In genomic region chr17:9764041-9764606, GRCm38 (mm10) we compare ENCODE assay signal across 8 mouse cellular contexts.
DNase-seq lines count a peak whose midpoint lies in the region; ATAC-seq lines count a peak whose summit lies in the region.

No protein-coding gene starts in this region.

- 20% methylated on average over 9 of the region's 9 CpGs for WGBS in heart, embryonic 16.5 days
- 2% methylated on average over 9 of the region's 9 CpGs for WGBS in midbrain, embryonic 11.5 days

- H3K36me3 ChIP-seq in heart, embryonic 16.5 days (ENCODE audit: control insufficient read depth, insufficient read depth) = no peaks in the 10 kb centered on the region
- H3K36me3 ChIP-seq in midbrain, embryonic 11.5 days (ENCODE audit: control insufficient read depth, insufficient read depth, low read length) = no peaks in the 10 kb centered on the region

- peak overlapping the region; percentile 33 for H3K27ac ChIP-seq in heart, embryonic 16.5 days (ENCODE audit: low read length)
- H3K27ac ChIP-seq in midbrain, embryonic 11.5 days (ENCODE audit: low read depth, low read length) = peak overlapping the region; percentile 85

- no peaks in the 10 kb centered on the region for H3K9me3 ChIP-seq in heart, embryonic 16.5 days (replicated peaks; ENCODE audit: control insufficient read depth, low read length)
- no peaks in the 10 kb centered on the region for H3K9me3 ChIP-seq in midbrain, embryonic 11.5 days (ENCODE audit: control insufficient read depth, low read length)

- peak overlapping the region; percentile 55 for H3K9ac ChIP-seq in heart, embryonic 16.5 days (ENCODE audit: low read length)
- H3K9ac ChIP-seq in midbrain, embryonic 11.5 days (ENCODE audit: low read length) = peak overlapping the region; percentile 63

- 0 out of 2 replicates have a peak, but pooled peaks have one; percentile 32 for ATAC-seq in cerebellum, adult (ENCODE audit: insufficient number of reproducible peaks, low FRiP score, low TSS enrichment)
- ATAC-seq in heart, embryonic 16.5 days (replicated peaks; ENCODE audit: extremely low read depth, insufficient read depth, low FRiP score) = no peak; the same call in 1 of the 2 replicates
- ATAC-seq in midbrain, embryonic 11.5 days (ENCODE audit: low FRiP score) = peak; percentile 30

- no peak for DNase-seq in cerebellum, adult 9-10 months
- peak; percentile 29 for DNase-seq in cerebellum, adult 9-11 months
- peak; percentile 96 for DNase-seq in midbrain, embryonic 11.5 days (ENCODE audit: low spot score, missing footprints)
- DNase-seq in spleen, postnatal 36 days (ENCODE audit: low spot score in 2 of 2) = no peak
- no peak for DNase-seq in gastrocnemius, adult 8-10 months (ENCODE audit: low spot score in 2 of 2)
- no peak for DNase-seq in gastrocnemius, postnatal 14 days

- peak overlapping the region; percentile 65 for H3K4me2 ChIP-seq in heart, embryonic 16.5 days (ENCODE audit: low read depth, low read length)
- peak overlapping the region; percentile 47 for H3K4me2 ChIP-seq in midbrain, embryonic 11.5 days

- peaks cover 27% of the 10 kb centered on the region for H3K4me1 ChIP-seq in heart, embryonic 16.5 days (ENCODE audit: control insufficient read depth, insufficient read depth, low read length)
- peaks cover 54% of the 10 kb centered on the region for H3K4me1 ChIP-seq in midbrain, embryonic 11.5 days (ENCODE audit: control insufficient read depth, insufficient read depth, low read length)

- intact Hi-C loops in gastrocnemius, postnatal 14 days (cut with DNase I; ENCODE audit: low total_unique reads) = no loop called here

- H3K4me3 ChIP-seq in heart, embryonic 16.5 days (ENCODE audit: low read length) = peak overlapping the region; percentile 28
- H3K4me3 ChIP-seq in midbrain, embryonic 11.5 days (ENCODE audit: low read depth, low read length) = peak overlapping the region; percentile 27

- H3K27me3 ChIP-seq in heart, embryonic 16.5 days (ENCODE audit: control insufficient read depth, insufficient read depth, low read length) = no peaks in the 10 kb centered on the region
- H3K27me3 ChIP-seq in midbrain, embryonic 11.5 days (ENCODE audit: control insufficient read depth, insufficient read depth, low read length) = no peaks in the 10 kb centered on the region

Comparison
In these comparisons a context has a peak if more than half of its experiments do, and no peak if none do; other contexts are left out.
1. DNase-seq: peak in cerebellum, adult 9-11 months (single experiment) and midbrain, embryonic 11.5 days (single experiment); none in cerebellum, adult 9-10 months (single experiment), spleen, postnatal 36 days (0 of 2), gastrocnemius, adult 8-10 months (0 of 2) and gastrocnemius, postnatal 14 days (single experiment).